Mouse (Mus musculus): ENCODE measurements around the gene Ngfr. TPM values are rescaled to one million over a fixed set of nuclear protein-coding genes. Genes with fewer than 3 reads are reported as not detected.

The Ngfr gene
- polyA plus RNA-seq, 1 experiment, result 6.5 TPM

DNA sequence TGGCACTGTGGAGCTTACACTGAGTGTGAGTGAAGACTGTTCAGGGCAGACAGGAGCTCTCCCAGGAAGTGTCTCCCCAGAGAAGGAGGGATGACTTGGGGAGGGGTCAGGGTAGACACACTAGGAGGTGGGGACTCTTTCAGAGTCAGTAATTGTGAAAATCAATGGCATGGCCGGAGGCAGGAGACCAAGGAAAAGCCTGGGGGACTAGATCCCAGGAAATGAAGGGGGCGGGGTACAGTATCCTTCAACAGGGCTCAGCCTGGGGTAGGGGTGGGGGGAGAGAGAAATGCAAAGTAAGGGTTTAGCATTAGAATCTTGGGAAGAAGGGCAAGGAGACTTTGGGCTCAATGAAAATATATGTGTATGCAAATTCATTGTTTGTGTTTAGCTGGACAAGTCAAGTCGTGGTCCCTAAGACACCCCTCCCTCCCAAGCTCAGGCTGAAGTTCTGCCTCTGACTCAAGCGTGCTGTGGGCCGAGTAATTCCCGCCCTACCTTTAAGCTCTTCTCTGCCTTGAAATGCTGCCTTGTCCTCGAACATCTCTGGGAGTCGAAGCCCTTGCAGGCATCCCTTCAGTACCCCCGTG lies 34.1 kb upstream of the Ngfr start:
- H3K27ac ChIP-seq (ENCODE audit: insufficient read depth, low read depth, low read length), result no peak overlapping the region
- H3K4me3 ChIP-seq (ENCODE audit: low read depth, low read length), result no peak overlapping the region
- 46% methylated on average over 9 of the region's 9 CpGs for WGBS
- H3K4me1 ChIP-seq (ENCODE audit: control insufficient read depth, insufficient read depth, insufficient read length, low read length), result no peaks in the 10 kb centered on the region
- H3K27me3 ChIP-seq (ENCODE audit: control insufficient read depth, insufficient read depth, low read length), result no peaks in the 10 kb centered on the region; the same call in 1 of the 2 replicates
- H3K36me3 ChIP-seq (ENCODE audit: control insufficient read depth, insufficient read depth, low read length), result no peaks in the 10 kb centered on the region
- TF ChIP-seq CTCF (IDR thresholded peaks at IDR 0.05; ENCODE audit: extremely low read depth, insufficient read length, insufficient replicate concordance, low read depth, low read length), result no peak
- TF ChIP-seq POLR2A (IDR thresholded peaks at IDR 0.05; ENCODE audit: low read depth, low read length), result no peak

DNA sequence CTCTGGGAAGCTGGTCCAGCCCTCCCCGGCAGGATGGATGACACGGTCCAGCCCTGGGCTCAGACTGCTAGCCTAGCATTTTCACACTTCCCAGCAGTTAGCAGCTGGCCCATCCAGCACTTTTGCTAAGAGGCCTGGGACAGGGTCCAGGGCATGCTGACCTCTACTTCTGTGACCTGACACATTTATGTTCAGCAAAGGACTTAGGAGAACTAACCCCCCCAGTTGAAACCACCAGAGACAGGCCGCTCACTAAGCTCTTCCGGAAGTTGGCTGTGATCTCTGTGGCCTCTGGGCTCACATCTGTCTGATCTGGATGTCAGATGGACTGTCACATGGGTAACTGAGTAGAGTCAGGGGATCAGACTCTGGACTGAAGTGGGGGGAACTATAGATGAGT lies 33.5 kb upstream of the Ngfr start:
- H3K27ac ChIP-seq (ENCODE audit: insufficient read depth, low read depth, low read length), result no peak overlapping the region
- H3K36me3 ChIP-seq (ENCODE audit: control insufficient read depth, insufficient read depth, low read length), result no peaks in the 10 kb centered on the region
- H3K4me1 ChIP-seq (ENCODE audit: control insufficient read depth, insufficient read depth, insufficient read length, low read length), result no peaks in the 10 kb centered on the region
- H3K4me3 ChIP-seq (ENCODE audit: low read depth, low read length), result no peak overlapping the region
- 71% methylated on average over 4 of the region's 4 CpGs for WGBS
- no peak for TF ChIP-seq CTCF (IDR thresholded peaks at IDR 0.05; ENCODE audit: extremely low read depth, insufficient read length, insufficient replicate concordance, low read depth, low read length)
- no peak for TF ChIP-seq POLR2A (IDR thresholded peaks at IDR 0.05; ENCODE audit: low read depth, low read length)
- no peaks in the 10 kb centered on the region; the same call in 1 of the 2 replicates for H3K27me3 ChIP-seq (ENCODE audit: control insufficient read depth, insufficient read depth, low read length)

DNA sequence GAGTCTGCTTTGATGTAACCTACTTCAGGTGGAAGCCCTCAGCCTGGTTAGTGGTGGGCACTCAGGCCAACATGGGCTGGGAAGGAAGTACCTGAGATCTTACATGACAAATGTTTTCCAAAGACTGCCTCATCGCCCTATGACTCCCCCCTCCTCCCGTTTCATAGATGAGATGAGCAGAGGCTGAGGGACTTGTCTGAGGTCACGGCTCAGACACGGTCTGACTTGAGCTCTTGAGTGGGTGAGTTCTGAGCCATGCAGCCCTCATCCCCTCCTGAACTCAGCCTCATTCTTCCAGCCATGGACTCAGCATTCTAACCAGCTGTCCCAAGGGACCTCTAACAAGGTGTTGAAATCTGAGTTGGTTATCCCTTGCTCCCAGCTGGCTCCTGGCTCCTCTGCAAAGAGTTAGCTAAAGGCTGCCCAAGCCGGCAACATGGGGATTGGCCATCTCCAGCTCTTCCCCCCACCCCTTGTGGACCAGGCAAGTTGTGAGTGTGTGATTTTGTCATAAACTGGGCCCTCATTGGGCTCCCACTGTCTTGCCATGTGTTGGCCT lies 32.4 kb upstream of the Ngfr start:
- Histone ChIP-seq H3K36me3 (ENCODE audit: control insufficient read depth, insufficient read depth, low read length) (no peaks in the 10 kb centered on the region), H3K4me3 (ENCODE audit: low read depth, low read length) (no peak overlapping the region), H3K27me3 (ENCODE audit: control insufficient read depth, insufficient read depth, low read length) (no peaks in the 10 kb centered on the region; the same call in 1 of the 2 replicates), H3K4me1 (ENCODE audit: control insufficient read depth, insufficient read depth, insufficient read length, low read length) (no peaks in the 10 kb centered on the region), H3K27ac (ENCODE audit: insufficient read depth, low read depth, low read length) (no peak overlapping the region)
- 84% methylated on average over 5 of the region's 5 CpGs for WGBS
- TF ChIP-seq CTCF (IDR thresholded peaks at IDR 0.05; ENCODE audit: extremely low read depth, insufficient read length, insufficient replicate concordance, low read depth, low read length), result no peak
- TF ChIP-seq POLR2A (IDR thresholded peaks at IDR 0.05; ENCODE audit: low read depth, low read length), result no peak

DNA sequence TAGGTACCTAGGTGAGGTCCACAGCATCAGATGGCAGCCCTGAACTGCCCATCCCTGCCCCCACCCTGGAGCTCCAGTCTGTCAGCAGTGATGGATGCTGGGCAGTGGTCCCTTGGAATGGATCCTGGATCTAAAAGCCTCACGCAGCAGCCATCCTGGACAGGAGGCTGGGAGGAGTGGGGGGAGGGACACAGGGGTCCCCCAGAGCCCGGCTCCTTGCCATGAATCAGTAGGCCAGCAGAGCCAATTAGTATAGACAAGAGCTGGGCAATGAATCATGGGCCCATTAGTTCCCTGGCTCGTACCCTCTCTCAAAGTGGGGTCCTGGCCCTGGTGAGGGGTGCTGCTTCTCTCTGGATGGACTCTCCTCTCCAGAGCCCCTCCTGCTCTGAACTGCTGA lies 31.5 kb upstream of the Ngfr start:
- Histone ChIP-seq H3K27ac (ENCODE audit: insufficient read depth, low read depth, low read length) (no peak overlapping the region), H3K4me3 (ENCODE audit: low read depth, low read length) (no peak overlapping the region), H3K4me1 (ENCODE audit: control insufficient read depth, insufficient read depth, insufficient read length, low read length) (no peaks in the 10 kb centered on the region), H3K36me3 (ENCODE audit: control insufficient read depth, insufficient read depth, low read length) (no peaks in the 10 kb centered on the region), H3K27me3 (ENCODE audit: control insufficient read depth, insufficient read depth, low read length) (no peaks in the 10 kb centered on the region; the same call in 1 of the 2 replicates)
- WGBS, result 83% methylated on average over 3 of the region's 3 CpGs
- TF ChIP-seq POLR2A (IDR thresholded peaks at IDR 0.05; ENCODE audit: low read depth, low read length), result no peak
- no peak for TF ChIP-seq CTCF (IDR thresholded peaks at IDR 0.05; ENCODE audit: extremely low read depth, insufficient read length, insufficient replicate concordance, low read depth, low read length)

DNA sequence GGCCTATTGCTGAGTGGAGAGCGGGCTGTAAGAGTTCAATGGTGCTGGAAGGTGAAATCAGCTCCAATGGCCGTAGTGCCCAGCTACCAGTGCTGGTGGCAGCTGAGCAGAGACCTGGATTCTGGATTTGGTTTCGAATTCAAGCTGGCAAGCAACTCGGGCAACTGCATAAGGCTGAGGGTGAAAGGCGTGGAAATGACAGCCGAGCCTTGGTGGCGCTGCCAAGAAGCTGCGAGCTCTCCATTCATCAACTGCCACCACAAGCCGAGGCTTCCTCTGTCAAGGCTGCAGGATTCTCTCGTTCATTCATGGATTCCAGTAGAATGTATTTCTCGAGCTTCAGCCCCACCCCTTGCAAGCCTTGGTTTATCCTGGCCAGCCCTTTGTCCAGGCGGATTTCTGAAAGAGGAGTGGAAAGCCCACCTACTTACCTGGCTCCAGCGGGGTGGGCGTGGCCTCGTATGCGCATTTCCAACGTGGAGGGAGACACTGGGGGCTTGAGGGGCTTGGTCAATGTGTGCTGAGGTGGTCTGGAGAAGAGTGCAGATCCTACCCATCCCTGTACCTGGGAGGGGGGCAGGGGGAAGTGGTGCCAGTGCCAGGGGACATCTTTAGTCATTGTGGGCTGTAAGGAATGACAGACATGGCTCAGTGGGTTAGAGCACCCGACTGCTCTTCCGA lies 30.4 kb upstream of the Ngfr start:
- Histone ChIP-seq H3K4me3 (ENCODE audit: low read depth, low read length) (no peak overlapping the region), H3K4me1 (ENCODE audit: control insufficient read depth, insufficient read depth, insufficient read length, low read length) (no peaks in the 10 kb centered on the region), H3K27ac (ENCODE audit: insufficient read depth, low read depth, low read length) (no peak overlapping the region), H3K36me3 (ENCODE audit: control insufficient read depth, insufficient read depth, low read length) (no peaks in the 10 kb centered on the region), H3K27me3 (ENCODE audit: control insufficient read depth, insufficient read depth, low read length) (no peaks in the 10 kb centered on the region; the same call in 1 of the 2 replicates)
- TF ChIP-seq POLR2A (IDR thresholded peaks at IDR 0.05; ENCODE audit: low read depth, low read length), result no peak
- no peak for TF ChIP-seq CTCF (IDR thresholded peaks at IDR 0.05; ENCODE audit: extremely low read depth, insufficient read length, insufficient replicate concordance, low read depth, low read length)
- WGBS, result 42% methylated on average over 19 of the region's 19 CpGs

DNA sequence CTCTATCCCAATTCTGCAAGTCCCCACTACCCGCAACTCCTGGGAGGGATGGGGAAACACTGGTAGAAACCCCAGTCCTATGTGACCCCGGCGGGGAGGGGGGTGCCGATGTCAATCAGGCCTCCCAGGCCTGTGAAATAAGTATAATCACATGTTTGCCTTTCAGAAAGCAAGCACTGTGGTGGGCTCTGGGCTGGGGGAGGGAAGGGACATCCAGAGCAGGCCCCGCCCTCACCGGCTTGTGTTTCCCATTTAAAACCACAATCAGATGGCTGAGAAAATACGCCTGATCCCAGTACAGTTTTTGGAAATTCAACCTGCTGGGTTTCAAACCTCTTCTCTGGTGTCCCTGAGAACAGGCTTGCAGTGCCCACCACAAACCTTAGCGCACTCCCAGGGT lies 27.2 kb upstream of the Ngfr start:
- Histone ChIP-seq H3K36me3 (ENCODE audit: control insufficient read depth, insufficient read depth, low read length) (no peaks in the 10 kb centered on the region), H3K27ac (ENCODE audit: insufficient read depth, low read depth, low read length) (no peak overlapping the region), H3K4me3 (ENCODE audit: low read depth, low read length) (no peak overlapping the region), H3K27me3 (ENCODE audit: control insufficient read depth, insufficient read depth, low read length) (no peaks in the 10 kb centered on the region), H3K4me1 (ENCODE audit: control insufficient read depth, insufficient read depth, insufficient read length, low read length) (no peaks in the 10 kb centered on the region)
- TF ChIP-seq POLR2A (IDR thresholded peaks at IDR 0.05; ENCODE audit: low read depth, low read length) (no peak), CTCF (IDR thresholded peaks at IDR 0.05; ENCODE audit: extremely low read depth, insufficient read length, insufficient replicate concordance, low read depth, low read length) (no peak)
- 83% methylated on average over 8 of the region's 8 CpGs for WGBS

DNA sequence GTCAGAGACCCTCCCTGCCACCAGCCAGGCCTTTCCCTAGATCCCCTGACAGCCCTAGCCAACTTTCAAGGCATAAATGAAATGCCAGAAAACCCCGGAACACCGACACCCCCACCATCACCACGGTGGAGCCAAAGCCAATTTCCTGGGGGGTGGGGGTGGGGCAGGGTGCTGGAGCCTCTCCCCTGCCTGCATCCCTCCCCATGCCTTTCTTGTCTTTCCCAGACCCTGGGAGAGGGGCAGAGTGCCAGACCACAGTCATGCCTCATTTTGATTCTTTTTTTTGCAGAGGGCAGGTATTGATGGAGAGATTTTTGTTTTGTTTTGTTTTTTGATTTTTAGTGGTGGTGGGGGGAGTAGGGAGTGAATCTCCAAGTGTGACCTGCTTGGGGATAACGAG lies 23.7 kb upstream of the Ngfr start:
- H3K4me1 ChIP-seq (ENCODE audit: control insufficient read depth, insufficient read depth, insufficient read length, low read length), result no peaks in the 10 kb centered on the region
- no peak overlapping the region for H3K27ac ChIP-seq (ENCODE audit: insufficient read depth, low read depth, low read length)
- 44% methylated on average over 4 of the region's 4 CpGs for WGBS
- no peaks in the 10 kb centered on the region for H3K36me3 ChIP-seq (ENCODE audit: control insufficient read depth, insufficient read depth, low read length)
- no peak overlapping the region for H3K4me3 ChIP-seq (ENCODE audit: low read depth, low read length)
- TF ChIP-seq POLR2A (IDR thresholded peaks at IDR 0.05; ENCODE audit: low read depth, low read length), result no peak
- TF ChIP-seq CTCF (IDR thresholded peaks at IDR 0.05; ENCODE audit: extremely low read depth, insufficient read length, insufficient replicate concordance, low read depth, low read length), result no peak
- H3K27me3 ChIP-seq (ENCODE audit: control insufficient read depth, insufficient read depth, low read length), result no peaks in the 10 kb centered on the region
